Mouse (Mus musculus) kidney, embryonic 14.5 days (tissue): ENCODE data around the gene Crnn. TPM values are rescaled to one million over a fixed set of nuclear protein-coding genes. Genes with fewer than 3 reads are reported as not detected.
A peak's percentile ranks its signal among the peaks of the same experiment; 100 is the strongest.

Experiments
- ATAC-seq: fragments of 200-750 bp; cut with Nextera tagmentation; 2 replicates; pipeline ENCODE4 v1.8.0; 2017; ENCODE audit warnings: moderate number of reproducible peaks, mild to moderate bottlenecking, moderate TSS enrichment, moderate library complexity; ENCODE audit not compliant: low FRiP score, low TSS enrichment
- H3K27ac ChIP-seq: fragments of 300-500 bp; sonication (generic); 2 replicates; pipeline ENCODE4 v1.5.1; 2014; ENCODE audit warnings: low read depth, mild to moderate bottlenecking, low read length, moderate library complexity, mixed read lengths
- H3K27me3 ChIP-seq: fragments of 300-500 bp; sonication (generic); 2 replicates; pipeline ENCODE4 v1.6.1; 2014; ENCODE audit warnings: mild to moderate bottlenecking, low read length; ENCODE audit not compliant: control insufficient read depth, insufficient read depth
- H3K36me3 ChIP-seq: fragments of 300-500 bp; sonication (generic); 2 replicates; pipeline ENCODE4 v1.6.1; 2014; ENCODE audit warnings: low read length, mixed read lengths; ENCODE audit not compliant: control insufficient read depth, insufficient read depth
- H3K4me1 ChIP-seq: fragments of 300-500 bp; sonication (generic); 2 replicates; pipeline ENCODE4 v1.6.1; 2014; ENCODE audit warnings: low read length, mixed read lengths; ENCODE audit not compliant: control insufficient read depth, insufficient read depth
- H3K4me2 ChIP-seq: fragments of 300-500 bp; sonication (generic); replicated peaks from 2 replicates; pipeline ENCODE4 v1.6.1; 2014; ENCODE audit warnings: low read depth, mild to moderate bottlenecking, low read length
- H3K4me3 ChIP-seq: fragments of 300-500 bp; sonication (generic); 2 replicates; pipeline ENCODE4 v1.5.1; 2014; ENCODE audit warnings: mild to moderate bottlenecking, low read length
- H3K9ac ChIP-seq: fragments of 300-500 bp; sonication (generic); 2 replicates; pipeline ENCODE4 v1.6.1; 2014; ENCODE audit warnings: low read depth, mild to moderate bottlenecking, low read length, moderate library complexity
- H3K9me3 ChIP-seq: fragments of 300-500 bp; sonication (generic); 2 replicates; pipeline ENCODE4 v1.6.1; 2016; ENCODE audit warnings: low read length; ENCODE audit not compliant: control insufficient read depth
- WGBS: fragments of 180-500 bp; shearing (Covaris S2); extraction: QIAGEN DNeasy Blood & Tissue Kit; methylation state at CpG from one replicate; pipeline ENCODE4 v1.1.7; 2014; 5-methylcytosine and 5-hydroxymethylcytosine counted together
- polyA plus RNA-seq: library from polyadenylated mRNA; unstranded; fragments of >200 nt; fragmentation: Nextera tagmentation; extraction: Ambion mirVana; gene quantifications from 2 replicates; pipeline ENCODE4 v1.2.1, GENCODE M21; 2014

Gene Crnn
- not detected in 2 replicates for polyA plus RNA-seq

DNA sequence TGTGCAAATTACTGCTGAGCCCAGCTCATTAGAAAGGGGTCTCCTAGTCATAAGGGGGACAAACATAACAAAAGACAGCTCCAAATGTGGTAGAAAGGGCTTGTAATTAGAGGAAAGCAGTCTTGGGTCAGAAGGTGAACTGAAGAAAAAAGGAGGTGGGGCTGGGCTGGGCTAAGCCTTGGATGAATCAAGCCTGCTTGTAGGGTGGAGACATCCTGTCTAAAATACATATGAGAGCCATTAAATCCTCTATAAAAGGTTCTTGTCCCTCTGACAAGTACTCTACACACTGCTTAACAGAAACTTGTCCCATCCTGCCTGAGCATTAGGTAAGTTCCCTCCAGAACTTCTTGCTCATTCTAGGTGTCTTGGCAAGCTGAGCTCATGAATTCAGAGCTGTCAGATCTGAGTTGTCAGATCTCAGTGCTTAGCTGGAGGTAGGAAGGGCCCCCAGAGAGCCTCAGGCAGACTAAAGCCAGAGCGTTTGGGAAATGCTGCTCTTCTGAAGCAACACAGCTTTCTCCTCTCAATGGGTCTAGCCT lies at the start of gene Crnn:
Gene Crnn (plus strand): TSS at position 278 of the 542 bp plus-strand sequence.
- no peak within 1 kb of the TSS for H3K4me2 ChIP-seq
- no peak within 1 kb of the TSS for H3K27ac ChIP-seq
- no peaks in the 10 kb centered on the region for H3K9me3 ChIP-seq
- 70% methylated on average over 1 of the region's 1 CpGs for WGBS
- H3K27me3 ChIP-seq: no peaks in the 10 kb centered on the region
- no peak within 1 kb of the TSS for H3K9ac ChIP-seq
- H3K4me1 ChIP-seq: no peaks in the 10 kb centered on the region
- H3K4me3 ChIP-seq: no peak within 1 kb of the TSS
- H3K36me3 ChIP-seq: no peaks in the 10 kb centered on the region
- no peak for ATAC-seq

DNA sequence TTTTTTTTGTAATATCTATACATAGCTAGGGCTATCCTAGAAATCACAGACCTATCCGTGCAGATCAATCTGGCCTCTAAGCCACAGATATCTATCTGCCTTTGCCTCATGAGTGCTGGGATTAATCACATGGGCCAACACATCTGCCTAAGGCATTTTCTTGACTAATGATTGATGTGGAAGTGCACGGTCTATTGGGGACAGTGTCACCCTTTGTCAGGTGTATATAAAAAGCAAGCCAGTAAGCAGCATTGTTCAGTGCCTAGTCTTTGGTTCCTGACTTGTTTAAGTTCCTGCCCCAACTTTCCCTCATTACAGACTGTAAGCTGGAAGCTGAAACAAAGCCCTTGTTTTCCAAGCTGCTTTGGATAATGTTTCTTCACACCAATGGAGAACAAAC lies 48.1 kb upstream of the Crnn start:
- ATAC-seq: peak; percentile 78

GRCm38 (mm10) chr3:93111668-93112067 lies 32.9 kb upstream of the Crnn start:
- H3K4me2 ChIP-seq: no peak overlapping the region
- no peaks in the 10 kb centered on the region for H3K4me1 ChIP-seq
- H3K9me3 ChIP-seq: no peaks in the 10 kb centered on the region
- no peak overlapping the region for H3K9ac ChIP-seq
- WGBS: 45% methylated on average over 5 of the region's 5 CpGs
- H3K27ac ChIP-seq: no peak overlapping the region
- no peak for ATAC-seq
- H3K4me3 ChIP-seq: no peak overlapping the region
- no peaks in the 10 kb centered on the region for H3K36me3 ChIP-seq
- H3K27me3 ChIP-seq: no peaks in the 10 kb centered on the region

More for the DNA sequence above, 48.1 kb upstream of the Crnn start:
- Histone ChIP-seq H3K27me3 (no peaks in the 10 kb centered on the region), H3K9me3 (no peaks in the 10 kb centered on the region), H3K4me1 (no peaks in the 10 kb centered on the region), H3K27ac (no peak overlapping the region), H3K9ac (no peak overlapping the region), H3K4me2 (no peak overlapping the region), H3K36me3 (no peaks in the 10 kb centered on the region), H3K4me3 (no peak overlapping the region)
- WGBS: 66% methylated on average over 2 of the region's 2 CpGs

GRCm38 (mm10) chr3:93114481-93114880 lies 30.1 kb upstream of the Crnn start:
- H3K4me2 ChIP-seq: no peak overlapping the region
- 8% methylated on average over 2 of the region's 2 CpGs for WGBS
- H3K9me3 ChIP-seq: no peaks in the 10 kb centered on the region
- H3K4me1 ChIP-seq: no peaks in the 10 kb centered on the region
- H3K27ac ChIP-seq: no peak overlapping the region
- ATAC-seq: no peak; the same call in 1 of the 2 replicates
- no peak overlapping the region for H3K9ac ChIP-seq
- no peaks in the 10 kb centered on the region for H3K36me3 ChIP-seq
- no peak overlapping the region for H3K4me3 ChIP-seq
- no peaks in the 10 kb centered on the region for H3K27me3 ChIP-seq

DNA sequence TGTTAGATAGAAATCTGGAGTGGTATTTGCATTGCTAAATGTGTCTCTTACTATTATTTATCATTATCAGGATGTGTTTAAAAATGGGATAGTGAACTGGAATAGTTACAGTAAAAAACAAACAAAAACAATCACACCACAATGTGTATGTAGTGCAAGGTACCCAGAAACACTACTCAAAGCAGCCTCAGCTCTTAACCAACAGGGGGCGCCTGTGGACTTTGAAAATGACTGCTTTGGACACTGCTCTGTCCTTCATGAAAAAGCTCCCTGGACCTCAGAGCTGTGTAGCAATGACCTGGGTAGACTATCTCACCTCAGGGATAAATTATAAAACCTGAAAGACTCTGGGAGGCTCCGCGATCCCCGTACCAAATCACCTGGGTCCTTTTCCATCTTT lies 25.5 kb upstream of the Crnn start:
- no peak overlapping the region for H3K4me3 ChIP-seq
- WGBS: 57% methylated on average over 4 of the region's 4 CpGs

GRCm38 (mm10) chr3:93128052-93128451 lies 16.5 kb upstream of the Crnn start:
- no peaks in the 10 kb centered on the region for H3K36me3 ChIP-seq
- no peaks in the 10 kb centered on the region for H3K27me3 ChIP-seq
- H3K4me1 ChIP-seq: no peaks in the 10 kb centered on the region
- H3K9me3 ChIP-seq: no peaks in the 10 kb centered on the region
- H3K27ac ChIP-seq: no peak overlapping the region
- no peak overlapping the region for H3K4me3 ChIP-seq
- 7% methylated on average over 4 of the region's 4 CpGs for WGBS
- no peak overlapping the region for H3K4me2 ChIP-seq
- peak; percentile 55; the same call in 1 of the 2 replicates for ATAC-seq
- H3K9ac ChIP-seq: no peak overlapping the region

More for the DNA sequence above, 25.5 kb upstream of the Crnn start:
- Histone ChIP-seq H3K9ac (no peak overlapping the region), H3K4me1 (no peaks in the 10 kb centered on the region), H3K36me3 (no peaks in the 10 kb centered on the region), H3K9me3 (no peaks in the 10 kb centered on the region), H3K4me2 (no peak overlapping the region), H3K27me3 (no peaks in the 10 kb centered on the region), H3K27ac (no peak overlapping the region)
- no peak for ATAC-seq

DNA sequence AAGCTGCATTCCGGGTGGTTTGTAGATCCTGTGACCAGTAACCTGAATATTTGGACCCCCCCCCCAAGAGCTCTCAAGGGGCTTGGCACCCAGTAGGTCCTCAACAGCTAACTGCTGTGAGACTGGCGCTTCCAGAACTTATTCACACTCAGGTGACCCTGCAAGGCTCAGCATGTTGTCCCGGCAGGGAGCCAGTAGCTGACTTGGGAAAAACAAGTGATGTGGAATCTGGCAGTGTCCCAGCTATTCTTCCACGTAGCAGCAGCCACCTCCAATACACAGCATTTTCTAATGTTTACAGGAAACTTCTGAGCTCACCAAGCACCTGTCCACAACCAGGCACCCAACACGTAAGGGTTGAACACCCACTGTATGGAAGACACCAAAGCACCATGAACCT lies 15.5 kb upstream of the Crnn start:
- Histone ChIP-seq H3K27me3 (no peaks in the 10 kb centered on the region), H3K36me3 (no peaks in the 10 kb centered on the region), H3K9ac (no peak overlapping the region), H3K4me3 (no peak overlapping the region), H3K4me1 (no peaks in the 10 kb centered on the region), H3K4me2 (no peak overlapping the region), H3K9me3 (no peaks in the 10 kb centered on the region), H3K27ac (no peak overlapping the region)
- ATAC-seq: no peak
- 60% methylated on average over 5 of the region's 5 CpGs for WGBS

DNA sequence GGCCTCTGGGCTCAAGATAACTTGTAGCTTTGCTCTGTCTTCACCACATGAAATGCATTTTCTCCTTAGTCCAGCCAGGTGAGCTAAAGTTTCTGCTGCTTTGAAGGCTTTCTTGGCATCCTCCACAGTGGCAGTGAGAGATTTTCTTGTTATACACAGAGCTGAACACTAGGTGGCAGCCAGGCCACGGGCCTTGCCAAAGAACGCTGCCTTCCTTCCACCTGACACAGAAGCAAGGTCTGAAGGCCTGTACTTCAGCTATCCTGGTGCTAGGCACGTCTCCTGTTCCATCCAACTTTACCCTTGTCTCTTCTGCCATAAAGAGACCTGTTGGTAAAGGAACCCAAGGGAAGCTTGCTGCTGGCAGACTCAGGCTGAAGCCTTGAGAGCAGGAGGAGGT lies 14.1 kb upstream of the Crnn start:
- H3K4me3 ChIP-seq: no peak overlapping the region
- no peak overlapping the region for H3K4me2 ChIP-seq
- no peak overlapping the region for H3K27ac ChIP-seq
- peak; percentile 65; the same call in 1 of the 2 replicates for ATAC-seq
- H3K27me3 ChIP-seq: no peaks in the 10 kb centered on the region
- no peaks in the 10 kb centered on the region for H3K9me3 ChIP-seq
- no peaks in the 10 kb centered on the region for H3K4me1 ChIP-seq
- no peaks in the 10 kb centered on the region for H3K36me3 ChIP-seq
- WGBS: 13% methylated on average over 3 of the region's 3 CpGs
- H3K9ac ChIP-seq: no peak overlapping the region

- Histone ChIP-seq H3K4me2 (no peak overlapping the region), H3K4me3 (no peak overlapping the region), H3K9ac (no peak overlapping the region), H3K4me1 (no peaks in the 10 kb centered on the region), H3K9me3 (no peaks in the 10 kb centered on the region), H3K27me3 (no peaks in the 10 kb centered on the region), H3K36me3 (no peaks in the 10 kb centered on the region), H3K27ac (no peak overlapping the region)
- 27% methylated on average over 6 of the region's 6 CpGs for WGBS
- no peak for ATAC-seq
Measured at GRCm38 (mm10) chr3:93162502-93162901, 17.9 kb downstream of the Crnn start.
